Mouse (Mus musculus): ENCODE results near the gene Lrrc57. TPM values are rescaled to one million over a fixed set of nuclear protein-coding genes. Genes with fewer than 3 reads are reported as not detected.
A peak's percentile ranks its signal among the peaks of the same experiment; 100 is the strongest.

Lrrc57 gene
- polyA plus RNA-seq, 1 experiment from 2014 or later: 26.6 TPM

DNA sequence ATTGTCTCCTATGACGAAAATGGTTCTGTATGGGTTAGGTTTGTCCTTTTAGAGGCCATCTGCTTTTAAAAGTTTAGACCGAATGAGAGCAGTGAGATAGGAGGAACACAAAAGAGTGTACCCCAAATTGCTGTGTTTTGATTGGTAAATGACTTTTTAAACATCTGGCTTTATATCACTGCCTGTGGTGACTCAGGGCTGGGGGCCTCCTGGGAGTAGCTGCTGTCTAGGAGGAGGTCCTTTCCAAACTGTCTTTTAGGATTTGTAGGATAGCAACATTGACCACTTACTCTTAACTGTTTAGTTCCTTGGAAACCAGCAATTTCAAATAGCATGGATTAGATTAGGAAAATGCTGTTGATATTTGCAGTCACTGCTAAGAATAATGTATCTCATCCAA lies 20.9 kb upstream of the Lrrc57 start:
- Histone ChIP-seq H3K27me3 (replicated peaks; ENCODE audit: low read depth, poor library complexity, severe bottlenecking) (no peaks in the 10 kb centered on the region), H3K4me1 (peaks cover 9% of the 10 kb centered on the region; the same call in 1 of the 2 replicates), H3K27ac (replicated peaks) (no peak overlapping the region), H3K4me3 (no peak overlapping the region), H3K9me3 (no peaks in the 10 kb centered on the region), H3K36me3 (replicated peaks) (peaks cover 11% of the 10 kb centered on the region)
- WGBS: 83% methylated on average over 2 of the region's 2 CpGs
- no peak for DNase-seq (ENCODE audit: low spot score)

DNA sequence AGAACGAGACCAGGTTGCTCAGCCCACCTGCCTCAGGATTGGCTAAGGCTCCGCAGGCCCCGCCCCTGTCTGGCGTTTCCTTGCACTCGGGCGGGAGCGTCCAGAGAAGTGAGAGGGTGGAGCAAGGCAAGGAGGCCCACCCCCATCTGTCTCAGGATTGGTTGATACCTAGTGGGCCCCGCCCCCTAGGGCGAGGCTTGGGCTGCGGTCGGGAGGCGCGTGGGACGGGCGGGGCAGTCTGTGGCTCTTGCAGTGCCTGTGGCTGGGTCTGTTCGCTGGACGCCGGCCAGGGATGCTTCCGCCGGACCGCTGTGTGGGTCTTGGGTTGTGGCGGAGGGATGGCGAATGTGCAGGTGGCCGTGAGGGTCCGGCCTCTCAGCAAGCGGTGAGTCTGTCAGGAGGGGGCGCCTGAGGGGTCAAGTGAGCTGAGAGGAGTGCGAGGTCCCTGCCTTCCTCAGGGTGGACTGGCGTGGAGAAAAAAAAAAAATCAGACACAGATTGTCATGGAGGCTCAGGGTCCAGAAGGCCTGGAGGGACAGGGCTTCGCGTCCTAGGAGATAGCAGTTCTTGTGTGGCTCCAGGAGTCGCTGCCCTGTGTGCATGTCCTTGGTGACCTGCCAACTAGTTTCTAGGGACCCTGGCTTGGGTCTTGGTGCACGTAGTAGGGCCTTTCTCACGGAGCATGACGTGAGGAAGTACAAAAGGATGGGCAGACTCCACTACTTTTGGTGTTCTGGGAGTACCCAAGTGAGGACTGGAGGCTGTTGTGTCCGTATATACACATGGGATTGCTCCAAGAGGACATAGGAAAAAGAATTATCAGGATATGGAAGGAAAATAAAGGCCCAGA lies 19.8 kb upstream of the Lrrc57 start, which contains the start of gene Stard9:
Gene Stard9 (plus strand): TSS at position 236 of the 850 bp plus-strand sequence.
- peak within 1 kb of the TSS; percentile 67 for H3K4me3 ChIP-seq
- no peaks in the 10 kb centered on the region for H3K27me3 ChIP-seq (replicated peaks; ENCODE audit: low read depth, poor library complexity, severe bottlenecking)
- peaks cover 9% of the 10 kb centered on the region; the same call in 1 of the 2 replicates for H3K4me1 ChIP-seq
- peaks cover 4% of the 10 kb centered on the region; the same call in 1 of the 2 replicates for H3K36me3 ChIP-seq (replicated peaks)
- no peaks in the 10 kb centered on the region for H3K9me3 ChIP-seq
- peak; percentile 99 for DNase-seq (ENCODE audit: low spot score)
- 2% methylated on average over 36 of the region's 36 CpGs for WGBS
- H3K27ac ChIP-seq (replicated peaks): peak within 1 kb of the TSS; percentile 80

DNA sequence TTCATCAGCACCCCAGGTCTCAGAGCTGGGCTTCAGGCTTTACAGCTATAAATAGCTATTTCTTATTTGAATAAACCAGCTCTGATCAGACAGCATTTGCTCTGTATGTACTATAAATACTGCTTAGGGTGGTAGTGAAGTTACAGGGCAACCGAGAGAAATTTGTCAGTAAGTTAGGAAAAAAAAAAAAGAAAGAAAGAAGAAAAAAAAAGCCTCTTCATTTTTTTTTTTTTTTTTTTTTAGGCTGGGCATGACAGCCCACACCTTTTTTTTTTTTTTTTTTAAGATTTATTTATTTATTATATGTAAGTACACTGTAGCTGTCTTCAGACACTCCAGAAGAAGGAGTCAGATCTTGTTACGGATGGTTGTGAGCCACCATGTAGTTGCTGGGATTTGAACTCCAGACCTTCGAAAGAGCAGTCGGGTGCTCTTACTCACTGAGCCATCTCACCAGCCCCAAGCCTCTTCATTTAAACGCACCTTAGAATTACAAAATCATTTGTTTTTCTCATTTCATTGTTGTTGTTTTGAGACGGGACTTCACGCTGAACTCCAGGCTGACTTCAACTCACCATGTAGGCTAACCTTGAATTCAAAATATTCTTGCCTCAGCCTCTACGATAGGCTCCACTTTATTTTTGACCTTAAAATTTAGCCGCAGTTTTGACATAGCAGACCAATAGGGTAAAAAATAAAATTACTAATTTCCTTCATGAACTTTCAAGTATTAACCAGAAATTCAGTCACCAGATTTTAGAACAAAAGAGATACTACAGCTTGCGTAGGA lies 19.0 kb upstream of the Lrrc57 start:
- Histone ChIP-seq H3K36me3 (replicated peaks) (0 out of 2 replicates have a peak, but pooled peaks cover 4% of the 10 kb centered on the region), H3K4me3 (peak overlapping the region; percentile 67), H3K9me3 (no peaks in the 10 kb centered on the region), H3K27ac (replicated peaks) (peak overlapping the region; percentile 78), H3K4me1 (peaks cover 9% of the 10 kb centered on the region; the same call in 1 of the 2 replicates), H3K27me3 (replicated peaks; ENCODE audit: low read depth, poor library complexity, severe bottlenecking) (no peaks in the 10 kb centered on the region)
- WGBS: 33% methylated on average over 10 of the region's 10 CpGs
- DNase-seq (ENCODE audit: low spot score): no peak

DNA sequence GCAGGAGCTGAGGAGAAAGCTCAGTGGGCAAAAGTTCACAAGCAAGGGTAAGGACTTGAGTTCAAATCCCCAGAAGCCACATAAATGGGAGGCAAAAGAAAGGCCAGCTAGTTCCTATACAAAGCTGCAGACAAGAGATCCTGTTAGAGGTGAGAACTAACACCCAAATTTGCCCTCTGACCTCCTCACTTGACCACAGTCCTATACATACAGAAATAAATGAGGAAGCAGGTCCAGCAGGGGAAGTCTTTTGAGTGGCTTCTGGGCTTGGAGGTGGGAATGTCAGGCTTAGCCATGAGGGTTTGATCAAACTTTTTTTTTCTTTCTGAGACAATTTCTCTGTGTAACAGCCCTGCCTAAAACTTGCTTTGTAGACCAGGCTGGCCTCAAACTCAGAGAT lies 13.6 kb upstream of the Lrrc57 start:
- Histone ChIP-seq H3K9me3 (no peaks in the 10 kb centered on the region), H3K27me3 (replicated peaks; ENCODE audit: low read depth, poor library complexity, severe bottlenecking) (no peaks in the 10 kb centered on the region), H3K36me3 (replicated peaks) (peaks cover 29% of the 10 kb centered on the region), H3K4me3 (no peak overlapping the region), H3K4me1 (no peaks in the 10 kb centered on the region), H3K27ac (replicated peaks) (no peak overlapping the region)
- no peak for DNase-seq (ENCODE audit: low spot score)

DNA sequence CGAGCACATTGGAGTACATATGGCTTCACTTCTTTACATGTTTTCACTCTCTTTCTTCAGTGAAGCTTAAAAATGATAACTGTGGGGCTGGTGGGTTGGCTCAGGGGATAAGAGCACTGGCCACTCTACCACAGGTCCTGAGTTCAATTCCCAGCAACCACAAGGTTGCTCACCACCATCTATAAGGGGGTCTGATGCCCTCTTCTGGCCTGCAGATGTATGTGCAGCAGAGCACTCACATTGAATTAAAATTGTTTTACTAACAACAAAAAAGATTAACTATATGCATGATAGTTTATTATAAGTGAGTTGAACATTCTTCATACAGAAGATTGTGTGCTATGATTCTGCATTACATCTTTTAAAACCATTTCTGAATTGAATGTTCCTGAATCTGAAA lies 10.2 kb upstream of the Lrrc57 start:
- DNase-seq (ENCODE audit: low spot score): no peak
- Histone ChIP-seq H3K4me1 (no peaks in the 10 kb centered on the region), H3K9me3 (no peaks in the 10 kb centered on the region), H3K27ac (replicated peaks) (no peak overlapping the region), H3K36me3 (replicated peaks) (peaks cover 62% of the 10 kb centered on the region), H3K27me3 (replicated peaks; ENCODE audit: low read depth, poor library complexity, severe bottlenecking) (no peaks in the 10 kb centered on the region), H3K4me3 (no peak overlapping the region)
- 92% methylated on average over 1 of the region's 1 CpGs for WGBS

DNA sequence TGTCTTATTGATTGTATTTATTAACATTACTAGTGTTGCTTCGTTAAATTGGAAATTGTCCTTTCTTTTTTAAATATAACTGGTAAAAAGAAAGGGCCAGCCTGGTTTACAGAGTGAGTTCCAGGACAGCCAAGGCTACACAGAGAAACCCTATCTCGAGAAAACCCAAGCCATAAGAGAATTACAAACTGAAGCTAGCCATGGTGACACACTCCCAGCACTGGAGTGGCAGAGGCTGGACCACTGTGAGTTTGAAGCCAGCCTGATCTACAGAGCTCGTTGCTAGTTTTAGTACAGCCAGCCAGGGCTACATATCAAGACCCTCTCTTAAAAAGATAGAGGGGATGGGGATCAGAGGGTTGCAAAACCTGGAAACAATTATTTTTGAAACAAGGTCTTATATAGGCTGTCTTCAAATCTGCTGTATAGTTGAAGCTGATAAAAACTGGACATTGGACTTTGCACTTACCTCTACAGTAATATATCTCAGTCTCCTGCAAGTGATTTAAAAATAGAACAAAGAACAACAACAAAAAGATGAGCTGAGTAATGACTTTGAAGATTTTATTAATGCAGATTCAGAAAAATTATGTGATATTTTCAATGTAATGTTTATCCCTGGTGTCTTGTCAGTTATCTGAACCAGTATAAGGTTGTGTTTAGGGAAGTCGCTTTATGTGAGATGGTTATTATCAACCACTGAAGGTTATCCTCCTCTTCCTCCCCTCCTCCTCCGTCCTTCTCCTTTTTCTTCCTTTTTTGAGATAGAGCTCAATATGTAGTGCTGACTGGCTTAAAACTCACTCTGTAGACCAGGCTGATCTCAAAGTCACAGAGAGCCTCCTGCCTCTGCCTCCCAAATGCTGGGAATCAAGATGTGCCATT lies 7.2 kb upstream of the Lrrc57 start:
- DNase-seq (ENCODE audit: low spot score): no peak
- Histone ChIP-seq H3K4me3 (no peak overlapping the region), H3K27ac (replicated peaks) (no peak overlapping the region), H3K27me3 (replicated peaks; ENCODE audit: low read depth, poor library complexity, severe bottlenecking) (no peaks in the 10 kb centered on the region), H3K36me3 (replicated peaks) (peaks cover 81% of the 10 kb centered on the region), H3K4me1 (no peaks in the 10 kb centered on the region), H3K9me3 (no peaks in the 10 kb centered on the region)
- 89% methylated on average over 5 of the region's 5 CpGs for WGBS

DNA sequence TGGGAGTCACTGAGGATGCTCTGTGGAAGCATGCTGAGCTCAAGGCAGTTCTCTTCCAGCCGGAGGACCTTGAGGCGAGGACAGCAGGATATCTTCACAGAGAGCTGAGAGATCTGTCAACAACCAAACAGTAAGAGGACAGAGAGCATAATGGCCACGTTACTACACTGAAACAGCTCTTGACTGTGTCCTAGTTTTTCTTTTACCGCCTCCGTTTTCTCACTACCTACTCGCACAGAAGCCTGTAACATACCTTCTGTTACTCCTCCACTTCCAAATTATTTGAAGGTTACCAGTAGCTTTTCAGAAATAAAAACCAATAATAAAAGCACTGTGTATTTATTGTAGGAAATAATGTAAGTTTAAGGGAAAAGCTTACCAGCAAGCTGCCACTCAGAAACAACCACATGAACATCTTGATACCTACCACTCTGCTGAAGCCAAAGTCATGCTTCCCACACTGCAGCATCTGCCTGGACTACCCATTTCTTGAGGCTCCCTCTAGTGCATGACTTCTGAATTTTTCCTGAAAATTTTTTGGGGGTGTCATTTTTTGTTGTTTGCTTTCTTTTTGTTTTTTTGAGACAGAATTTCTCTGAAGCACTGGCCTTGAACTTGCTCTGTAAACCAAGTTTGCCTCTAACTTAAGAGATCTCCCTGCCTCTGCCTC lies 3.2 kb downstream of the Lrrc57 start:
- Histone ChIP-seq H3K4me3 (no peak overlapping the region), H3K27ac (replicated peaks) (no peak overlapping the region), H3K4me1 (peaks cover 17% of the 10 kb centered on the region), H3K36me3 (replicated peaks) (peaks cover 36% of the 10 kb centered on the region), H3K9me3 (no peaks in the 10 kb centered on the region), H3K27me3 (replicated peaks; ENCODE audit: low read depth, poor library complexity, severe bottlenecking) (no peaks in the 10 kb centered on the region)
- WGBS: 85% methylated on average over 6 of the region's 6 CpGs
- no peak for DNase-seq (ENCODE audit: low spot score)

DNA sequence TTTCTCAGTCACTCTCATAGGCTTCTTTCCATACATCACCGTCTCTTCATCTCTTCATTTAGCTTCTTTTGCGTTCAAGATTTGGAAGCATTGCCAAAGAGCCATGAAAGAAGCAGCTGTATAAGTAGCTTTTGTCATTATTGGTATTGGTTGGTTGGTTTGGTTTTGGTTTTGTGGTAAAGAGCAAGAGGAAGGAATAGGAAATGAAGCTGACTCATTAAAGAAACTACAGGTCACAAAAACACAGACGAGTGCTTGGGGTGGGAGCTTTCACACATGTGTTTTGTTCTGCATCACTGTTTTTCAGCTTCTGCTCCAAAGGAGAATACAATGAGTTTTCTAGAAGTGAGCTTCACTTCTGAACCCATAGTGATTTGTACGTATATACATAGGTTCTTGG lies 9.8 kb downstream of the Lrrc57 start:
- Histone ChIP-seq H3K27ac (replicated peaks) (no peak overlapping the region), H3K27me3 (replicated peaks; ENCODE audit: low read depth, poor library complexity, severe bottlenecking) (no peaks in the 10 kb centered on the region), H3K4me1 (no peaks in the 10 kb centered on the region), H3K4me3 (no peak overlapping the region), H3K36me3 (replicated peaks) (peaks cover 90% of the 10 kb centered on the region), H3K9me3 (no peaks in the 10 kb centered on the region)
- no peak for DNase-seq (ENCODE audit: low spot score)
- 92% methylated on average over 4 of the region's 4 CpGs for WGBS

DNA sequence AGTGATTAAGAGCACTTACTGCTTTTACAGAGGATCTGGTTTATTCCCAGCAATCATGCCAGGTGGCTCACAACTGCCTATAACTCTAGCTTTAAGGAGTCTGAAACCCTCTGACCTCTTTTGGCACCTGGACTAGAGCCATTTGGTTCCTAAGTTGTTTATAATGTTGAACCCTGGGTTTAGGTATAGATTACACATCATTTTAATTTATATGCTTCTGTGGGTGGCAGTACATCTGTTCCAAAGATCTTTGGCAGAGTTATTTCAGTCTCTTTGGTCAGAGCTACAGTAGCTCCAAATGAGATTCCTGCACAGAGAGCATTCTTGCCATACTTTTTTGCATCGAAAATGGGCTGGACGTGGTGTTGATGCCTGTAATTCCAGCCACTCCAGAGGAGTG lies 11.6 kb downstream of the Lrrc57 start:
- Histone ChIP-seq H3K36me3 (replicated peaks) (peaks cover 89% of the 10 kb centered on the region), H3K27ac (replicated peaks) (no peak overlapping the region), H3K9me3 (no peaks in the 10 kb centered on the region), H3K4me3 (no peak overlapping the region), H3K4me1 (no peaks in the 10 kb centered on the region), H3K27me3 (replicated peaks; ENCODE audit: low read depth, poor library complexity, severe bottlenecking) (no peaks in the 10 kb centered on the region)
- no peak for DNase-seq (ENCODE audit: low spot score)
- 95% methylated on average over 2 of the region's 2 CpGs for WGBS

DNA sequence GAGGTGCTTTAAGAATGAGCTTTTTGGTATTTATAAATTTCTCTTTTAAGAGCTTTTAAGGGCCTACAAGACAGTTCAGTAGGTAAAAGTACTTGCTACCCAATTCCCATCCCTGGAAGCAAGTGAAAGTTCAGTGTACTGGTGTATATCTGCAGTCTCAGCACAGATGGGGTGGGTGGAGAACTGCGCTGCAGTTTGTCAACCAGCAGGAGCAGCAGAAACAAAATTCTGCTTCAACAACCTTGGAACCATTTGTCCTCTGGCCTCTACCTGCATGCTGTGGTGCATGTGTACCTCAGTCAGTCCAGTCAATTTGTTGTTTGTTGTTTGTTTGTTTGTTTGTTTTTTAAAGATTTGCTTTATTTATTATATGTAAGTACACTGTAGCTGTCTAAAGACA lies 17.1 kb downstream of the Lrrc57 start:
- Histone ChIP-seq H3K27ac (replicated peaks) (no peak overlapping the region), H3K27me3 (replicated peaks; ENCODE audit: low read depth, poor library complexity, severe bottlenecking) (no peaks in the 10 kb centered on the region), H3K4me3 (no peak overlapping the region), H3K9me3 (no peaks in the 10 kb centered on the region), H3K36me3 (replicated peaks) (peaks cover 78% of the 10 kb centered on the region), H3K4me1 (no peaks in the 10 kb centered on the region)
- 93% methylated on average over 1 of the region's 1 CpGs for WGBS
- DNase-seq (ENCODE audit: low spot score): no peak

DNA sequence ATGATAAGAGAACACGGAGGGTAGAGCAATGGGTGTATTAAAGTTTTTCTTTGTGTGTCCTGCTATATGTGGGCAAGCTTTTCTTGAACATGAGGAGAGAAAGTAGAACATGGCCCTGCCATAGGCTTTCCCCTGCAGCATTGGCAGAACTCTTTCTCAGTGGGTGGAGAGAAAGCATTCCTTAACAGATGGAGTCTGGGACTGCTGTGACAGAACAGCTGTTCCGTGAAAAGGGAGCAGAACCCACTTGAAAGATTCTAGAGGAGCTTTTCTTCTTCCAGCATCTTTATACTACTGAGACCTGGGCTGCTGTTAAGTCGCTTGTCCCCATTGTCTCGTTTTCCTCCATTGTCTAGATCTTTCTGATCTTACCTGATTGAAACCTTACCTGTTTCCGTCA lies 19.6 kb downstream of the Lrrc57 start:
- 86% methylated on average over 5 of the region's 5 CpGs for WGBS
- H3K27ac ChIP-seq (replicated peaks): no peak overlapping the region
- no peaks in the 10 kb centered on the region for H3K27me3 ChIP-seq (replicated peaks; ENCODE audit: low read depth, poor library complexity, severe bottlenecking)
- no peak overlapping the region for H3K4me3 ChIP-seq
- no peak for DNase-seq (ENCODE audit: low spot score)
- no peaks in the 10 kb centered on the region for H3K4me1 ChIP-seq
- peaks cover 78% of the 10 kb centered on the region for H3K36me3 ChIP-seq (replicated peaks)
- no peaks in the 10 kb centered on the region for H3K9me3 ChIP-seq

DNA sequence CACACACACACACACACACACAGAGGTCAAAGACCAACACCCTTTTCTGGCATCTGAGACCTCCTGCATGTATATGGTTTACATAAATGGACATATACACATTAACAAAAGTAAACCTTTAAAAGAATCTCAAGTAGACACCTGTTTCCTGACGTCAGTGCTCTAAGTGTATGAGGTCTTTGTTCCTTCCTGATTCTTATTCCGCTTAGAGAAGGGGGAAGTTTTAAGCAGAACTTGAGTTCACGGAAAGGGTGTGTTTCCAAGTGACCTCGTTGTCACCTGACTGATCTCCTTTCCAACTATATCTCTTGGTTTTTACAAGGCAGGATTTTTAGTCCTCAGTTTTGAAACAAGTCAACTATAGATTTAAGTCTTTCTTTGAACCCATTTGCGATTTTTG lies 31.0 kb downstream of the Lrrc57 start:
- Histone ChIP-seq H3K27me3 (replicated peaks; ENCODE audit: low read depth, poor library complexity, severe bottlenecking) (no peaks in the 10 kb centered on the region), H3K27ac (replicated peaks) (no peak overlapping the region), H3K4me3 (no peak overlapping the region), H3K36me3 (replicated peaks) (peaks cover 11% of the 10 kb centered on the region; the same call in 1 of the 2 replicates), H3K4me1 (peaks cover 16% of the 10 kb centered on the region), H3K9me3 (no peaks in the 10 kb centered on the region)
- no peak for DNase-seq (ENCODE audit: low spot score)
- 87% methylated on average over 5 of the region's 5 CpGs for WGBS
